Mouse (Mus musculus) spleen, embryonic (tissue): ENCODE results near the gene St6galnac5.

Experiments
- CTCF ChIA-PET: fragments of 350-600 bp; sonication (Branson Sonifier 250); formaldehyde crosslinking; loops from one replicate; lab custom pipeline; 2022; lab: Charles Lee

St6galnac5 gene

DNA sequence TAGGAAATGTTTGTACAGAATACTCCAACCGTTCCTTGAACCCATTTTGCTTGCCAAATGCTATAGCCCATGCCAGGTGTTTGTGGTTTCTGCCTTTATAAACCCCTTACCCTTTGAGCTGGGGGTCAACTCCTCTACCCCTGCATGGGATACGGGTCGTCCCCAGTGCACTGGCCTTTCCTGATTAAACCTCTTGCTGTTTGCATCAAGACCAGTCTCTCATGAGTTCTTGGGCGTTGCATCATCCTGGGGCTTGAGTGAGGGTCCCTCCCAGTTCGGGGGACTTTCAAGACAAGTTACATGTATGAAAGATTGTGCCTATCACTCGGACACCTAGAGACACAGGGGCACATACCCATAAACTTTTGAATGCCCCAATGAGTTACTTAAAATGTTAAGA is 67.7 kb downstream of the St6galnac5 start:
- CTCF ChIA-PET, result no interaction called here

GRCm38 (mm10) chr3:152913625-152914024 is 68.4 kb downstream of the St6galnac5 start:
- CTCF ChIA-PET, result no interaction called here

- CTCF ChIA-PET, result no interaction called here
Observed at GRCm38 (mm10) chr3:152913150-152913549, 68.9 kb downstream of the St6galnac5 start.

GRCm38 (mm10) chr3:152912216-152913101 is 69.6 kb downstream of the St6galnac5 start:
- CTCF ChIA-PET, result no interaction called here

DNA sequence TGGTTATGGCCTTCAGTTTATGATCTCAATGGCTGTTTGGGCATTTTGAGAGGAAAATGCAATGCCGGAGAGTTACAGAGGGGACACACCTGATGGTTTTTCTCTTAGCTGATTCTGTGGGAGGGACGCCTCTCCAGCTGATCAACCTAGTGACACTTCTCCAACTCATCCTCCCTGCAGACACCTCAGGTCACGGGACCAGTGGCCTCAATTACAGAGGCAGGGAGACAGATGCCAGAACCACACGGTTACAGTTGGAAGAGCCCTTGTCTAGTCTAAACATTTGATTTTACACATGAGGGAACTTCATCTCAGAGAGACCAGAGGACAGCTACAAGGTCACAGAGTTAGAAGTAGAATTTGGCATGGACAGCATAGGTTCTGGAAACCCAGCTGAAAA is 70.5 kb downstream of the St6galnac5 start:
- CTCF ChIA-PET, result no interaction called here

GRCm38 (mm10) chr3:152907683-152908082 is 74.4 kb downstream of the St6galnac5 start:
- CTCF ChIA-PET, result no interaction called here

- CTCF ChIA-PET, result no interaction called here
Observed at GRCm38 (mm10) chr3:152907087-152907486, 75.0 kb downstream of the St6galnac5 start.

- CTCF ChIA-PET, result no interaction called here
Observed at GRCm38 (mm10) chr3:152905800-152906199, 76.2 kb downstream of the St6galnac5 start.

GRCm38 (mm10) chr3:152905026-152905425 is 77.0 kb downstream of the St6galnac5 start:
- CTCF ChIA-PET, result interaction anchor here (0.5 kb wide), 1 partner anchor 62 kb away, joined by 4 read pairs; no protein-coding TSS in a partner anchor

- CTCF ChIA-PET, result no interaction called here
Observed at GRCm38 (mm10) chr3:152898906-152899305, 83.1 kb downstream of the St6galnac5 start.

DNA sequence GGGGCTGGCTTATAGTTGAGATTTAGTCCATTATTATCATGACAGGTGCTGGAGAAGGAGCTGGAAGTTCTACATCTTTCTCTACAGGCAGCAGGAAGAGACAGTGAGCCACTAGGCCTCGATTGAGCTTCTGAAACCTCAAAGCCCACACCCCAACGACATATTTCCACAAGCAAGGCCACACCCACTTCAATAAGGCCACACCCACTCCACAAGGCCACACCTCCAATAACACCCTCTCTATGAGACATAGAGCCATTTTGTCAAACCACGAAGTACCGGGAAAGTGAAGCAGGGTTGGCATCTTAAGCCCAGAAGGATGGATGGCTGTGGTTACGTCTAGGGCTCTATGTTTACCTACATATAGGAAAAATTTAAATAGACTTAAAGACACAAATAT is 84.8 kb downstream of the St6galnac5 start:
- CTCF ChIA-PET, result no interaction called here

DNA sequence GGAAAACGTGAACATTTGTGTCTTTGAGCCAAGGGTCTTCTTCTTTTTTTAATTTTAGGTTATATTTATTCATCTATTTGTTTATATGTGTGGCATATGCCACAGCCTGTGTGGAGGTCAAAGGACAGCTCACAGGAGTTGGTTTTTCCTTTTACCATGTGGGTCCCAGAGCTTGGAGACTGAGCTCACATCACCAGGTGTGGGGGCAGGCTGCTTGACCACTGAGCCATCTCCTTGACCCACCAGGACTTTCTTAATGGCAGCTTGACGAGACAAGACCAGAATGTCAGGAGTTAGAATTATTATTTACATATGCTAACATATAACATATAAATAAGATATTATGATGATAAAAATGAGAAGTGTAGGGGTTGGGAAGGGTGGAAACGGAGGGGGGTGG is 85.9 kb downstream of the St6galnac5 start:
- CTCF ChIA-PET, result no interaction called here

DNA sequence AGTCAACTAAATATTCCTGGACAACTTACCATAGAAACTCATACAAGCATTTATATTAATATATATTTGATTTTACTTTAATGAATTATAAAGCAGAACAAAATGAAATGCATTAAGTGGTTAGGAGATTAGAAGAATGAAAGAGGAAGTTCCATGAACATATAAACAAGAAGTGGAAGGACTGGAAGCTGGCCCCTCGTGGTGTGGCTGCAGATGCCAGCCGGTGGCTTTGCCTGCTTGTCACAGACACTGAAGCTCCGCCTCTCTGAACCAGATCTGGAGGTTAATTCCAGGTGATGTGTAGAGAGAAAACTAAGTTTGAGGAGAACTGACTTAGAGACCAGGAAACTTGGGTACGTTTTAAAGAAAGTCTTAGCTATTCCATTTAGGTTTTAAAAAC is 87.1 kb downstream of the St6galnac5 start:
- CTCF ChIA-PET, result no interaction called here

DNA sequence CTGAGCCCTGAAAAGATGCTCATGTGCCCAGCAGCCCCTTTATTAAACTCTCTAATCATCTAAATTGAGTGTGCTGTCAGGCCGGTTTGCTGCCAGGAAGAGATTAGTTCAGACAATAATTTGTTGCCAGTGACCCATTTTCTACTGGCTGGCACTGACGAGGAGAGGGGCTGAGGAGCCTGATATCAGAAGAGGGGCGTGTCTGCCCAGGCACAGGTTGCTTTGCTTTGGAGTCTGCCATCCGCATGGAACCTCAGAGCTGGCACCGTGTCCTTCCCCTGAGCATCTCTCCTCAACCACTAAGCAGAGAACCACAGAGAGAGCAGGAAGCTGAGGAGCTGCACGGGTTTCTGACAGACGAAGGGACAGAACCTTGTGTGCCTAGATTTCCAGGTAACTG is 93.9 kb downstream of the St6galnac5 start:
- CTCF ChIA-PET, result no interaction called here

- CTCF ChIA-PET, result no interaction called here
Observed at GRCm38 (mm10) chr3:152886749-152887148, 95.3 kb downstream of the St6galnac5 start.

DNA sequence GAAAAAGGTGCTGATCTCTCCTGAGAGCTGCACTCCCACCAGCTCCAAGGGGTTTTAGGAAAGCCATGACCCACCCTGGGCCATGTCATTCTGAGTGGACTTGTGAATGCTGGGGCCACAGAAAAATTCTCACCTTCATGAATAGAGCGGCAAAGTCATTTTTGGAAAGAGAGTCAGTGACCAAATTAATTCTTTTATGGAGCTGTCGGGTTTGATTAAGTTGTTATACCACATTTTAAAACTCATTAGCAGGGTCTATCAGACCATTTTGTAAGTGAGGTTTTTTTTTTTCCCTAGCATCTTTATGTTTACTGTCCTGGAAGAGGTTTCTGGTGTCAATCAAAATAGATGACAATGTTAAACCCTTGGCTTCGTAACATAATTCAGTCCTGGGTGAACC is 98.5 kb downstream of the St6galnac5 start:
- CTCF ChIA-PET, result no interaction called here

DNA sequence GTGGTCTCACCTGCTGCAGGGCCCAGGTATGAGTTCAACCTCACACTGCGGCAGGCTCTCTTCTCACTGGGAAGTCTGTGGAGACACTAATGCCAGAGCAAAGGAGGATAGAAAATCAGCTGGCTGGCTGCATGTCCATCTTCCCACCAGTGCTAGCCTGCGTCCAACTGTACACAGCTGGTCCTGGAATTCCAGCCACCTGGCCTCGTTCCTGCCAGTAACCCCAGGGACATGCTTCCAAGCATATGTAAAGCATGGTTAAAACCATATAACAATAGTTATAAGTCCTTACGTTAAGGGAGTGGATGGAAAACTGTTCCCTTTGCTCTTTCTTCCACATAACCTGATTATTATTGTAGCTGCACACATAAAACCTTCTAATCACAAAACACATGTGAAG is 100.3 kb downstream of the St6galnac5 start:
- CTCF ChIA-PET, result interaction anchor here (0.6 kb wide), 1 partner anchor 62 kb away, joined by 9 read pairs; no protein-coding TSS in a partner anchor

DNA sequence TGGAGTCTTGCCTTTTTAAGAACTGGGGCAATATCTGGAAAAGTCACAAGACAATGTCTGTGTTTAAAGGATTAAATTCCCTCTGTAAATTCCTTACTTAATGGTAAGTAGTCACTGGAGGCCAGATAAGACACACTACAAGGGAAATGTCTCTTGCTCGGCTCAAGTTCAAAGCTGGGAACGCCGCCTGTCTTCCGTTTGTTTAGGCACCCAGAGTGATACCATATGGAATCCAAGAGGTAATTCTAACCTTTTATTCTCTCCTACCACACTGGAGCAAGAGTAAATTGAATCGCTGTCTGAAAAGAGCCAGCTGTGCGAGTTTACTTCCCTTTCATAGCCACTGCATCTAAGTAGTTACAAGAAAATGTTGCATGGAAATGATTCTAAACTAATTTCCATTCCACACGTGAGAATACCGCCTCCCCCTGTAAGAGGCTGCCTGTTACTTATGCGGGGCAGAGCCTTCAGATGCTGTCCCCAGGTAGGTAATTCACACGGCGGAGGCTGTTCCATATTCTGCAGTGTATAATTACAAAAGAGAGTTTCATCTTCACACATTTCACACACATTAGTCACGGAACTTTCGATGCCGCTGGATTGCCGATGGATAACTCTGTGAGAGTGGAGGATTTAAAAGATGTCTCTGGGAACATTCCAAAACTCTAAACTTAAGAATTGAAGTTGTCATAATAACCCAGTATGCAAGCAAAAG is 101.8 kb downstream of the St6galnac5 start:
- CTCF ChIA-PET, result no interaction called here

DNA sequence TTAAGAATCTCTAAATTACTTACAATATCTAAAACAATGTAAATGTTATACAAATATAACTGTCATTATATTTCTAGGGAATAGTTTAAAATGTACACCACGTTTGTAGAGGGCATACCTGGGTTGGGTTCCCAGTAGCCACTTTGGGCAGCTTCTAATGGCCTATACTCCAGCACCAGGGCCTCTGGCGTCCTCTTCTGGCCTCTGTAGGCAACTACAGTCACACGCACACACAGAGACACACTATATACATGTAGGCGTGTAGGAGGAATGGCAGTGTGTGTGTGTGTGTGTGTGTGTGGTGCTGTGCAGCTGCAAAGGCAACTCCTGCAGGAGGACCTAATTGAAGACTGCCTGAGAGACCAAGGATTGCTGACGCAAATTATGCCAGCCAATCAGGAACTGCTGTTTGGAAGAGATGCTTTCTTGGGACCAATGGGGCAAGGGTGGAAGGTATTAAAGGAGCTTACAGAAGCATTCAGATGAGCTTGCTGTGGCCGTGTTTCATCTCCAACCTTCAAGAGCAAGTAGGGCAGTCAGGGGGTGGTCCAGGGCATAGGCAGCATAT is 106.2 kb downstream of the St6galnac5 start:
- CTCF ChIA-PET, result no interaction called here

DNA sequence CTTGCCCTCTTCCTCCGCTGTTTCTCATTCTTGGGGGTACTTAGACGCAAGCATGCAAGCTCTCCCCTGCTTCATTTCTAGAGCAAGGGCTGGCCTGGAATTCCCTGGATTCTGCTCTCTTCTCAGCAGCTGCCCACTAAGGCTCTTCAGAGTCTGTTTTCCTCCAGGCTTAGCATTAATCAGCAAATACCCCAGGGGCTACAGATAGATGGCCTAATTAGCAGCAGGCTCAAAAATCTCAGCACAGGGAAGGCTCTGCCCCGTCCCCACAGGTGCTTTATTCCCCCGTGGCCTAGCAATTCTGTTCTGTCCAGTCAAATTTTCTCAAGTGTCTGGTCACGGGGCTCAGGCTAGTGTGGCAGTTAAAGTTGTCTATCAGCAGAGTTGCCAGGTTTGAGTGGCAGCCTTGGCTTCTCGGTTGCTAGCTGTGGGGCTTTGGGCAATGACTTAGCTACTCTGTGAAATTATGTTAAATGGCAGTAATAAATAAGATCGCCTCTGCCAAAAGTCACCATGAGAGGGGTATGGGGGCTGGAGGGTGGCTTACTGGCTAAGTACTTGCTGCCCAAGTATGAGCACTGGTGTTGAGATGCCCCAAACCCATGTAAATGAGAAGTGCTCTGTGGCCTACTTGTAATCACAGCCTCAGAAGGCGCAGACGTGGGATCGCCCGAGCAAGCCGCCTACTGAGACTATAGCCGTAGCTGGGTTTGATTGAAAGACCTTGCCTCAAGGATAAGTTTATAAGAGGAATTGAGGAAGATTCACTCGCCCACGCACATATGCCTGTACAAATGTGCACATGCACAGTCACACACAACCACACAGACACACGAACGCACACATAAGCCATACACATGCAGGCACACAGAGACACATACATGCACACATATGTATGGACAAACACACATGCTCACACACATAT is 107.4 kb downstream of the St6galnac5 start:
- CTCF ChIA-PET, result no interaction called here

GRCm38 (mm10) chr3:152872596-152872995 is 109.5 kb downstream of the St6galnac5 start:
- CTCF ChIA-PET, result no interaction called here
